Mouse (Mus musculus): ENCODE results near the gene 4930519P11Rik. TPM values are rescaled to one million over a fixed set of nuclear protein-coding genes. Genes with fewer than 3 reads are reported as not detected.

4930519P11Rik gene
- polyA plus RNA-seq, 1 experiment from 2014 or later = 0.60 TPM

GRCm38 (mm10) chr2:154614841-154615576 is 1.8 kb upstream of the 4930519P11Rik start:
- Histone ChIP-seq H3K9ac (ENCODE audit: low read length) (no peak overlapping the region), H3K4me2 (no peak overlapping the region), H3K9me3 (ENCODE audit: control insufficient read depth, low read length) (no peaks in the 10 kb centered on the region), H3K36me3 (ENCODE audit: control insufficient read depth, insufficient read depth, low read length) (no peaks in the 10 kb centered on the region), H3K4me3 (ENCODE audit: low read depth, low read length) (no peak overlapping the region), H3K27me3 (ENCODE audit: control insufficient read depth, insufficient read depth, low read length) (no peaks in the 10 kb centered on the region), H3K27ac (ENCODE audit: low read depth, low read length) (no peak overlapping the region), H3K4me1 (ENCODE audit: control insufficient read depth, insufficient read depth, low read length) (peaks cover 10% of the 10 kb centered on the region)
- ATAC-seq (ENCODE audit: low FRiP score) (no peak), DNase-seq (ENCODE audit: low spot score, missing footprints) (no peak)
- WGBS = 78% methylated on average over 19 of the region's 19 CpGs

- H3K9ac ChIP-seq (ENCODE audit: low read length) = no peak overlapping the region
- DNase-seq (ENCODE audit: low spot score, missing footprints) (no peak), ATAC-seq (ENCODE audit: low FRiP score) (no peak)
- no peak overlapping the region for H3K4me2 ChIP-seq
- H3K27me3 ChIP-seq (ENCODE audit: control insufficient read depth, insufficient read depth, low read length) = no peaks in the 10 kb centered on the region
- no peak overlapping the region for H3K27ac ChIP-seq (ENCODE audit: low read depth, low read length)
- peaks cover 9% of the 10 kb centered on the region for H3K4me1 ChIP-seq (ENCODE audit: control insufficient read depth, insufficient read depth, low read length)
- no peaks in the 10 kb centered on the region for H3K9me3 ChIP-seq (ENCODE audit: control insufficient read depth, low read length)
- no peak overlapping the region for H3K4me3 ChIP-seq (ENCODE audit: low read depth, low read length)
- 71% methylated on average over 10 of the region's 10 CpGs for WGBS
- H3K36me3 ChIP-seq (ENCODE audit: control insufficient read depth, insufficient read depth, low read length) = no peaks in the 10 kb centered on the region
Observed at GRCm38 (mm10) chr2:154609050-154609767, 4.0 kb downstream of the 4930519P11Rik start.

- H3K9ac ChIP-seq (ENCODE audit: low read length) = no peak overlapping the region
- no peak overlapping the region for H3K4me2 ChIP-seq
- DNase-seq (ENCODE audit: low spot score, missing footprints) (no peak), ATAC-seq (ENCODE audit: low FRiP score) (no peak)
- H3K4me1 ChIP-seq (ENCODE audit: control insufficient read depth, insufficient read depth, low read length) = no peaks in the 10 kb centered on the region; the same call in 1 of the 2 replicates
- no peaks in the 10 kb centered on the region for H3K27me3 ChIP-seq (ENCODE audit: control insufficient read depth, insufficient read depth, low read length)
- no peaks in the 10 kb centered on the region for H3K9me3 ChIP-seq (ENCODE audit: control insufficient read depth, low read length)
- no peak overlapping the region for H3K4me3 ChIP-seq (ENCODE audit: low read depth, low read length)
- WGBS = 86% methylated on average over 1 of the region's 1 CpGs
- no peaks in the 10 kb centered on the region for H3K36me3 ChIP-seq (ENCODE audit: control insufficient read depth, insufficient read depth, low read length)
- no peak overlapping the region for H3K27ac ChIP-seq (ENCODE audit: low read depth, low read length)
Observed at GRCm38 (mm10) chr2:154606965-154607364, 6.3 kb downstream of the 4930519P11Rik start.

- no peaks in the 10 kb centered on the region for H3K9me3 ChIP-seq (ENCODE audit: control insufficient read depth, low read length)
- H3K9ac ChIP-seq (ENCODE audit: low read length) = no peak overlapping the region
- H3K4me2 ChIP-seq = peak overlapping the region; percentile 52
- peak overlapping the region; percentile 55; the same call in 1 of the 2 replicates for H3K4me3 ChIP-seq (ENCODE audit: low read depth, low read length)
- ATAC-seq (ENCODE audit: low FRiP score) (no peak), DNase-seq (ENCODE audit: low spot score, missing footprints) (no peak)
- no peaks in the 10 kb centered on the region for H3K36me3 ChIP-seq (ENCODE audit: control insufficient read depth, insufficient read depth, low read length)
- no peaks in the 10 kb centered on the region for H3K27me3 ChIP-seq (ENCODE audit: control insufficient read depth, insufficient read depth, low read length)
- no peaks in the 10 kb centered on the region; the same call in 1 of the 2 replicates for H3K4me1 ChIP-seq (ENCODE audit: control insufficient read depth, insufficient read depth, low read length)
- WGBS = 50% methylated on average over 7 of the region's 7 CpGs
- no peak overlapping the region for H3K27ac ChIP-seq (ENCODE audit: low read depth, low read length)
Observed at GRCm38 (mm10) chr2:154604156-154604555, 9.1 kb downstream of the 4930519P11Rik start.

- DNase-seq (ENCODE audit: low spot score, missing footprints) = peak; percentile 100
- no peaks in the 10 kb centered on the region for H3K9me3 ChIP-seq (ENCODE audit: control insufficient read depth, low read length)
- peak within 1 kb of the TSS; percentile 55 for H3K4me3 ChIP-seq (ENCODE audit: low read depth, low read length)
- peak within 1 kb of the TSS; percentile 75 for H3K9ac ChIP-seq (ENCODE audit: low read length)
- no peaks in the 10 kb centered on the region for H3K27me3 ChIP-seq (ENCODE audit: control insufficient read depth, insufficient read depth, low read length)
- peak; percentile 100 for ATAC-seq (ENCODE audit: low FRiP score)
- no peaks in the 10 kb centered on the region; the same call in 1 of the 2 replicates for H3K4me1 ChIP-seq (ENCODE audit: control insufficient read depth, insufficient read depth, low read length)
- WGBS = 1% methylated on average over 13 of the region's 13 CpGs
- H3K4me2 ChIP-seq = peak within 1 kb of the TSS; percentile 52
- H3K27ac ChIP-seq (ENCODE audit: low read depth, low read length) = no peak within 1 kb of the TSS
- no peaks in the 10 kb centered on the region for H3K36me3 ChIP-seq (ENCODE audit: control insufficient read depth, insufficient read depth, low read length)
Observed at GRCm38 (mm10) chr2:154603638-154604153, 9.5 kb downstream of the 4930519P11Rik start, which contains the start of gene Pxmp4. Gene Pxmp4, minus strand, starts transcription at chr2:154603708.

GRCm38 (mm10) chr2:154603007-154603637 is 10.1 kb downstream of the 4930519P11Rik start:
- Histone ChIP-seq H3K4me1 (ENCODE audit: control insufficient read depth, insufficient read depth, low read length) (no peaks in the 10 kb centered on the region; the same call in 1 of the 2 replicates), H3K36me3 (ENCODE audit: control insufficient read depth, insufficient read depth, low read length) (no peaks in the 10 kb centered on the region), H3K4me2 (peak overlapping the region; percentile 52), H3K9me3 (ENCODE audit: control insufficient read depth, low read length) (no peaks in the 10 kb centered on the region), H3K4me3 (ENCODE audit: low read depth, low read length) (peak overlapping the region; percentile 55), H3K9ac (ENCODE audit: low read length) (peak overlapping the region; percentile 75), H3K27ac (ENCODE audit: low read depth, low read length) (no peak overlapping the region), H3K27me3 (ENCODE audit: control insufficient read depth, insufficient read depth, low read length) (no peaks in the 10 kb centered on the region)
- DNase-seq (ENCODE audit: low spot score, missing footprints) = no peak
- WGBS = 23% methylated on average over 22 of the region's 22 CpGs
- no peak for ATAC-seq (ENCODE audit: low FRiP score)

GRCm38 (mm10) chr2:154601324-154601723 is 11.9 kb downstream of the 4930519P11Rik start:
- H3K9ac ChIP-seq (ENCODE audit: low read length) = no peak overlapping the region
- WGBS = 71% methylated on average over 3 of the region's 3 CpGs
- ATAC-seq (ENCODE audit: low FRiP score) = no peak
- no peak overlapping the region for H3K27ac ChIP-seq (ENCODE audit: low read depth, low read length)
- DNase-seq (ENCODE audit: low spot score, missing footprints) = no peak
- H3K27me3 ChIP-seq (ENCODE audit: control insufficient read depth, insufficient read depth, low read length) = no peaks in the 10 kb centered on the region
- no peaks in the 10 kb centered on the region for H3K36me3 ChIP-seq (ENCODE audit: control insufficient read depth, insufficient read depth, low read length)
- H3K4me2 ChIP-seq = no peak overlapping the region
- H3K4me1 ChIP-seq (ENCODE audit: control insufficient read depth, insufficient read depth, low read length) = no peaks in the 10 kb centered on the region; the same call in 1 of the 2 replicates
- no peak overlapping the region for H3K4me3 ChIP-seq (ENCODE audit: low read depth, low read length)
- no peaks in the 10 kb centered on the region for H3K9me3 ChIP-seq (ENCODE audit: control insufficient read depth, low read length)

GRCm38 (mm10) chr2:154600586-154600985 is 12.7 kb downstream of the 4930519P11Rik start:
- WGBS = 67% methylated on average over 6 of the region's 6 CpGs
- no peak overlapping the region for H3K4me3 ChIP-seq (ENCODE audit: low read depth, low read length)
- H3K9me3 ChIP-seq (ENCODE audit: control insufficient read depth, low read length) = no peaks in the 10 kb centered on the region
- H3K4me1 ChIP-seq (ENCODE audit: control insufficient read depth, insufficient read depth, low read length) = no peaks in the 10 kb centered on the region; the same call in 1 of the 2 replicates
- no peaks in the 10 kb centered on the region for H3K36me3 ChIP-seq (ENCODE audit: control insufficient read depth, insufficient read depth, low read length)
- no peak overlapping the region for H3K9ac ChIP-seq (ENCODE audit: low read length)
- DNase-seq (ENCODE audit: low spot score, missing footprints) (no peak), ATAC-seq (ENCODE audit: low FRiP score) (no peak)
- no peak overlapping the region for H3K27ac ChIP-seq (ENCODE audit: low read depth, low read length)
- no peak overlapping the region for H3K4me2 ChIP-seq
- H3K27me3 ChIP-seq (ENCODE audit: control insufficient read depth, insufficient read depth, low read length) = no peaks in the 10 kb centered on the region
